Mouse (Mus musculus) cortical plate, adult 2 months (tissue): ENCODE measurements around the gene Slc2a9.

Experiments
- CTCF ChIP-seq: fragments of 200-500 bp; IDR thresholded peaks from 2 replicates; pipeline ENCODE4 v1.5.1; 2011; ENCODE audit warnings: mild to moderate bottlenecking, control low read depth, low read length; ENCODE audit not compliant: insufficient read depth; ENCODE audit errors: extremely low read depth
- POLR2A ChIP-seq: fragments of 200-500 bp; IDR thresholded peaks from 2 replicates; pipeline ENCODE4 v1.6.1; 2011; ENCODE audit warnings: mild to moderate bottlenecking, low read length, control low read depth; ENCODE audit not compliant: insufficient read depth; ENCODE audit errors: extremely low read depth

GRCm38 (mm10) chr5:38540898-38541297 lies 38.0 kb upstream of the Slc2a9 start:
- TF ChIP-seq POLR2A (no peak), CTCF (no peak)
